Mouse (Mus musculus): ENCODE data around the gene Wdr72. TPM values are rescaled to one million over a fixed set of nuclear protein-coding genes. Genes with fewer than 3 reads are reported as not detected.

Gene Wdr72
- total RNA-seq (2017) = not detected in 3 replicates

DNA sequence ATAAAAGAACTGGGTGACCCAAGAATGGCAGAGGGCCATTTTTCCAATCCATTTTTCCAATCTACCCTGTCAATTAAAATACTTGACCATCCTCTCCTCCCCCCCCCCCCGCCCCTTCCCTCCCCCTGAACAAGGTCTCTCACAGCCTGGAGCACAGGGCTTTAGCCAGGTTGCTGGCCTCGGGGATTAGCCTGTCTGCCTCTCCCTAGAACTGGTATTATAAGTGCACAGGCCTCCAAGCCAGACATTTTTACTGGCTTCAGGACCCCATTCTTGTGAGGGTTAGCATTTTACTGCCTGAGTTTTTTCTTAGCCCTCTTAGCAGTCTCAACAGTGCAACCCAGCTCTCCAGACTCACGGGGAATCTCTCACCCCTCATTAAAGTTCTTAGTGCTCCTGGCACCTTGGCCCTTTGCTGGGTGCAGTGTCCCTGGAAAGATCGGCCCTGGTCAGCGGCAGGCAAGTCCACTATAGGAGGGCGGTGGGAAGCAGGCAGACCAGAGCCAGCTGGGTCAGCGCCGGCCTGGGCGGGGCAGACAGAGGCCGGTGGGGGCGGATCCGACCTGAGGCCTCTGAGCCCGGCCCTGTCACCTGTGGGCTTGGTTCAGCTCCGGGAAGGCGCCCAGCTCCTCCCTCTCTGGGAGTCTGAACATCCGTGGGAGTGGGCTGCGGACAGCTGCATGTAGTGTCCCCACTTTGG, at the start of gene Wdr72:
Gene Wdr72, plus strand, starts transcription at position 596 of the 700 bp plus-strand sequence.
- no peak for ATAC-seq (replicated peaks; ENCODE audit: insufficient number of reproducible peaks, low FRiP score, low TSS enrichment, poor library complexity, severe bottlenecking)

DNA sequence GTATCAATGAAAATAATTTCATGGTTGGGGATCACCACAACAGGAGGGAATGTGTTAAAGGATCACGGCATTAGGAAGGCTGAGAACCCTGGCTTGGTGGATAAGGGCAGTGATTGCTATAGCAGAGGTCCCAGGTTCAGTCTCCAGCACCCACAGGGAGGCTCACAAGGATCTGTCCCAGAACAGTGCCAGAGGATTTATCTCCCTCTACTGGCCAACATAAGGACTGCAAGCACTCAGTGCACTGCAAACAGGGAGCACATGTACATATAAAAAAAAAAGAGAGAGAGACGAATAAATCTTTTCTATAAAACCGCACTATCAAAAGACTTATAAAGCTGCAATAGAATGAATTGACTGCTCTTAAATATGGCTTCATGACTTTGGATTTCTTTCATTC, 43.9 kb upstream of the Wdr72 start:
- ATAC-seq (replicated peaks; ENCODE audit: insufficient number of reproducible peaks, low FRiP score, low TSS enrichment, poor library complexity, severe bottlenecking) = no peak

DNA sequence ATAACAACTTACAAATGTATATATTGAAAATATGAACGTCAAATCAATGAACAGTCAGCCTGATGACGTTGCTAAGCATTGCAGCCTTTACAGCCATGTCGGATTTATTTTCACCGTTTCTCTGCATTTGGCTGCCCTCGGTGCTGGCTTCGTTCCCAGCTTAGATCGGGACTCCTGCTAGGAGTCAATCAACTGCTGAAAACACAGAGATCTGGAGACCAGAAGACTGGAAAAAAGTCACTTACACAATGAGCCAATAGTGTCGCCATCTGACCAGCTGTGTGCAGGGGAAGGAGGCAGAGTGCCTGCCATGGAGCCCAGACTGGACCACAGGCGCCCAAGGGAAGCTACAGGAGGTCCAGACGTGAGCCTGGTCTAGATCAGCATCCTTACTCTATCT, 43.4 kb upstream of the Wdr72 start:
- no peak for ATAC-seq (replicated peaks; ENCODE audit: insufficient number of reproducible peaks, low FRiP score, low TSS enrichment, poor library complexity, severe bottlenecking)

DNA sequence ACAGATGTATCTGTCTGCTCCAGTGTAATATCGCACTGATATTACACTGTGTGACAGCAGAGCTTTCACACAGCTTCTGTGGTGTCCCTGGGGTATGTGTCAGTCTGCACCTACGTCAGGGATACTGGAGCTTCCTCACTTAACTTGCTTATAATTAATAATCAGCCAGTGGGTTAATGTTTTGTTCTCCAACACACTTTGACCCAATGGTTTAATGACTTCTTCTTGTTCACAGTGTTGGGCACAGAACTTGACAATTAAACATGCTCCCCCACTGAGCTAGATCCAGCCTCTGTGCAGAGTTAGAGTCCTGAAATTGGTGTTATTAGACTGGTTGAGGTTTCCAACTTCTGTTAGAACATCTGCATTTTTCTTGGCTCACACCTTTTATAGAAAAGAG, 34.2 kb upstream of the Wdr72 start:
- no peak for ATAC-seq (replicated peaks; ENCODE audit: insufficient number of reproducible peaks, low FRiP score, low TSS enrichment, poor library complexity, severe bottlenecking)

DNA sequence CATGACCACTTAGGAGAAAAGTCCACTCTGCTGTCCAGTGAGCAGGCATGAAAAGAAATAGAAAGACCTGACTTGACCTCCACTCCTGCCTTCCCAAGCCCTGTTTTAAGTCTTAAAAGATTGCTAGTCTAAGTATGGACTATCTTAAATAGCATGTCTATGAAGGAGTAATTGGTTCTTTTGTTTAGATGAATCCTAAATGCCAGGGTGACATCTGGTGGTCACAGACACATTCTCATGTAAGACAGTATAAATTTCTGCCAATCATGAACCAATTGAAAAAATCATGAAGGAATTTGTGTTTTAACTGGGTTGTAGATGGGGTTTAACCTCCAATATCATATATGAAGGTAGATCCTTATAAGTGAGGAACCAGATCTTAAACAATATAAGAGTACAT, 31.7 kb upstream of the Wdr72 start:
- ATAC-seq (replicated peaks; ENCODE audit: insufficient number of reproducible peaks, low FRiP score, low TSS enrichment, poor library complexity, severe bottlenecking) = no peak

DNA sequence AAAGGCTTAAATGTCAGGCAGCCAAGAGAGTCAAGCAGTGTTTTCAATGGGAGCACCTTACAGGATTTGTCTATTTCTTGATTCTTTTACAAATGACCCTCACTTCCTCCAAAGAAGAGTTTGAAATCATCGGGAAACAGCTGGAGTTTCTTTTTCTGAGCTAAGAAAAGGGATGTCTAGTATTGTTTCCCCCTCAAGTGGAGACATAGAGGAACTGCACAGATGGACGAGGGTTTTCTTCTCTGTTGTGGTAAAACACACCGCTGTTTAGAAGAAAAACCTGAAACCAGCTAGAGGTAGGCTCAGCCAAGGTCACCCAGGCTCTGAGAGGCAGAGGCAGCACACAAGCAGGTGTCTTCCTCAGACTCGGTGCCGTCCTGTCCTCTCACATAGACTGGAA, 29.9 kb upstream of the Wdr72 start:
- ATAC-seq (replicated peaks; ENCODE audit: insufficient number of reproducible peaks, low FRiP score, low TSS enrichment, poor library complexity, severe bottlenecking) = no peak

DNA sequence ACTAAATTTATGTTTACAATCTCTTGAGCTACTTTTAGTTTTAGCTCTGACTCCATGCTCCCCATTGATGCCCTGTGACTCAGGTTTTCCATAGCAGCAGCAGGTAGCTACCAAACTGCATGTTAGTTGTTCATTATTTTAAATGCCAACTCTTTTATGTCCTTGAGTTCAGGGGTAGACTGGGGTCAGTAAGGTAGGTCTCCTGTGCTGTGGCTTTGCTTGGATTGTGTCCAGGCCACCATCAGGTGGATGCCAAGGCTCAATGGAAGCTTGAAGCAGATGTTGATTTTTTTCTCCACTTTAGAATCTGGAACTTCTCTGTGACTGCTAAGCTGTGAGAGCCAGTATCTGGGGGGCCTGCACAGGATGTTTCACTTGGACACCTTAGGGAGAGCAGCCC, 8.6 kb upstream of the Wdr72 start:
- no peak for ATAC-seq (replicated peaks; ENCODE audit: insufficient number of reproducible peaks, low FRiP score, low TSS enrichment, poor library complexity, severe bottlenecking)

DNA sequence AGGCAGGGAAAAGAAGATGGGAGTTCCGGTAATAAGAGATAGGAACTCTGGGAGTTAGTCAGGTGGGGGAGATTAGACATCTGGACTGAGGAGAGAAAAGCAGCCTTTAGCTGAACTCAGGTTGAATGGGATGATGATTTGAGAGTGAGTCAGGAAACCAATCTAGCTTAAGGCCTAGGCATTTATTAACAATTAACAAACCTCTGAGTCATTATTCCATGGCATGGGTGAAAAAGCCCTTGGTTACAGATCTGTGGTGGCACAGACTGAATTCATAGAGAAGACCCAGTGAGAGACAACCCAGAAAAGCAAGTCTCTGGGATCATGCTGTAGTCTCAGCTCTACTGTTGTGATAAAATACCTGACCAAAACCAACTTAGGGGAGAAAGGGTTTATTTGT, 7.5 kb upstream of the Wdr72 start:
- ATAC-seq (replicated peaks; ENCODE audit: insufficient number of reproducible peaks, low FRiP score, low TSS enrichment, poor library complexity, severe bottlenecking) = no peak

DNA sequence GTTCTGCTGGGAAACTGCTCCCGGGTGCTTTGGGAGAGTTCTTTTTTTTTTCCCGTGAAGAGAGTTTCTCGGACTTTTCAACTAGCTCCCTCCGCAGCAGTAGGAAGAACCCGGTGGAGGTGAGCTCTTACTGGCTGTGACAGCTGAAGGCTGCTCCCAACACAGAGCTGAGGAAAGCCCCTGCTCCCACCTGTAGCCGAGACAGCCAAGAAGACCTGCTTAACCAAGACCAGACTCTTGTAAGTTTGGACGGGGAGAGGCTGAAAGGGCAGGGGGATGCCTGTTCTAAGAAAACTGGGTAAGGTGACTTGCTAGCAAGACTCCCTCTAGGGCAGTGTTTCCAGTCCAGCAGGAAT, 283 bp downstream of the Wdr72 start:
- ATAC-seq (replicated peaks; ENCODE audit: insufficient number of reproducible peaks, low FRiP score, low TSS enrichment, poor library complexity, severe bottlenecking) = no peak

DNA sequence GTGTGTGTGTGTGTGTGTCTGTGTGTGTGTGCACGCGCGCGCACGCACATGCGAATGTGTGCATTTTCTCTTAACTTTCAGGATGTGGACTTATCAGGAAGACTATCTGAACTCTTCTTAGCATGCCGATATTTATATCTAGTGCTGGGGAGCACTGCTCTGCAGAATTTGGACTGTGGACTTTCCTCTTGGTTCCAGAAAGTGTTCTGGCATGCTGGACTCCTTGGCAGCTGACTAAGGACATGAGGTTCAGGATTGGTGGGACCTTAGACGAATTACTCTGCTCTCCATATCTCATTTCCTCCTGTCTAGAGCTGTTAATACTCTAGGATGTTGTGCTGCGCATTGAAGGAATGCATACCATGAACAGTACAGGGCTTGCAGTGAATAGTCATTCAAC, 2.4 kb downstream of the Wdr72 start:
- ATAC-seq (replicated peaks; ENCODE audit: insufficient number of reproducible peaks, low FRiP score, low TSS enrichment, poor library complexity, severe bottlenecking) = no peak

DNA sequence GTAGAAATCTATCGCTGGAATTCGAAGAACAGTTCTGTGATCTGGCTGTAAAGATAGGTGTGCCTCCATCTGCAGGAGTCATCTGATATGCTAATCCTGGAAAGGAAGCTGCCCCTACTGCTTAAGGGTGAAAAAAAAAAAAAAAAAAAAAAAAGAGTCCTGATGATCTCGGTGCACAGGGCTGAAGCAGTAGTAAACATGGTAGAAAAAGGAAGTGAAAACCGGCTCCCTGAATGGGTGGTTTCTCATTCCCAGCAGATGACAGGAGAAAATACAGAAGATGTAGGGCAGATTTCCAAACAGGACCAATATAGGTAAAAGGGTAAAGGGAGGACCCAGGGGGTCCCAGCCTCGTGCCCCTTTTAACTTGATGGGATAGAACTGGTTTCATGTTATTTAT, 16.1 kb downstream of the Wdr72 start:
- ATAC-seq (replicated peaks; ENCODE audit: insufficient number of reproducible peaks, low FRiP score, low TSS enrichment, poor library complexity, severe bottlenecking) = no peak

DNA sequence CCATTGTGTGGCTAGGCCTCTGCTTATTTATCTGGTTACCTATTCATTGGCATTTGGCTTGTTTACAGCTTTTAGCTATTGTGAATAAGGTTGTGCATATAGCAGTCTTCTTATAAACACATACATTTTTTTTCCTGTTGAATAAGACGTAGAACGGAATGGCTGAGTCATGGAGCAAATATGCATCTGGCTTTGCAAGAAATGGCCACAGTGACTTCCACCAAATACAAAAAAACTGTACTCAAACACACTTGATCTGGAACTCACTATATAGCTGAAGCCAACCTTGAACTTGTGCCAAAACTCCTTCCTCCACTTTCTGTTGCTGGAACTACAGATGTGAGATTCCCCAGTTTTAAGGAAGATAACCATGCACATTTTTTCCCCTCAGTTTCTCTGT, 23.9 kb downstream of the Wdr72 start:
- ATAC-seq (replicated peaks; ENCODE audit: insufficient number of reproducible peaks, low FRiP score, low TSS enrichment, poor library complexity, severe bottlenecking) = no peak

DNA sequence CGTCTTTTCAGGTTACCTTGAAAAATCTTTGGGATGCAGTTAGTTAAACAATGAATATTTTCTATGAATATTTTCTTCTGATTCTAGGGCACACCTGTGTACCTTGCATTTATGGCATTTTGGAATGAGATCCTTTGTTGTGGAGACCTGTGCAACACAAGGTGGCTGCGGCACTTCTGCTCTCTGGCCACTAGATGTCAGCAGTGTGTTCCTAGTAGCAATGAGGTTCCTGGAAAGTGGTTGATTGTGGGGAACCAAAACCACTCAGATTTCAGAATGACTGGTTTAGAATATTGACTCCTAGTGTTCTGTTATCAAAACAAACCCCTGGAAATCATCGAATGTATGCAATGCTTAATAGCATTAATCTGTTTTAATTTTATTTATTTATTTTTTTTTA, 31.7 kb downstream of the Wdr72 start:
- ATAC-seq (replicated peaks; ENCODE audit: insufficient number of reproducible peaks, low FRiP score, low TSS enrichment, poor library complexity, severe bottlenecking) = 0 out of 2 replicates have a peak, but pooled peaks have one; percentile 50

DNA sequence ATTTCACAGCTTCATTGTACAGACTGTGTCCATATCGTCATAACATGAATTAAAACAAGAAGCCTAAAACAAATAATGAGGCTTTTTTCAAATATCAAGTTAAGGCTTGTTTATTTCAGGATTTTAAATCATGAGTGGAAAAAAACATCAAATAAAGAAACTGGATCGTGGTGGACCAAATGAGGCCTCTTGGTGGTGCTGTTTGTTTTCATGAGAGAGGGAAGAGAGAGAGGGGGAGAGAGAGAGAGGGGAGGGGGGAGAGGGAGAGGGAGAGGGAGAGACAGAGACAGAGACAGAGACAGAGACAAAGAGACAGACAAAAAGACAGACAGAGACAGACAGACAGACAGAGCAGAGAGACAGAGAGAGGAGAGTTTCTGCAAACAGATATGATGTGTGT, 32.5 kb downstream of the Wdr72 start:
- ATAC-seq (replicated peaks; ENCODE audit: insufficient number of reproducible peaks, low FRiP score, low TSS enrichment, poor library complexity, severe bottlenecking) = no peak

DNA sequence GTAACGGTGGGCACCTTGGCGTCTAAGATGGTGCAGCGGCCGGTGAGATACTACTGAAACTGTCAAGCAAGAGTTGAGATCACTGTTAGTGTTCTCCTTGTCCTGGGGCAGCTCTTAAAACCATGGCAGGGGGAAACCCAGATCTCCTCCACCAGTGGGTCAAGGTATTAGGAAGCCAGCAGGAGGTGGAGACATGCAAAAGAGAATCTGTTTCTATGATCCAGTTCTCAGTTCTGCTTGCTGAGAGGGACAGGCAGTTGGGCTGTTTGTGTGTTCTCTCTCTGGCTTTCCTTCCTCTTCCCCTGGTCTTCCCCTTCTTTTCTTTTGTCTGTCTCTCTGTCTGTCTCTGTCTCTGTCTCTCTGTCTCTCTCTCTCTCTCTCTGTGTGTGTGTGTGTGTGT, 35.0 kb downstream of the Wdr72 start:
- no peak for ATAC-seq (replicated peaks; ENCODE audit: insufficient number of reproducible peaks, low FRiP score, low TSS enrichment, poor library complexity, severe bottlenecking)

DNA sequence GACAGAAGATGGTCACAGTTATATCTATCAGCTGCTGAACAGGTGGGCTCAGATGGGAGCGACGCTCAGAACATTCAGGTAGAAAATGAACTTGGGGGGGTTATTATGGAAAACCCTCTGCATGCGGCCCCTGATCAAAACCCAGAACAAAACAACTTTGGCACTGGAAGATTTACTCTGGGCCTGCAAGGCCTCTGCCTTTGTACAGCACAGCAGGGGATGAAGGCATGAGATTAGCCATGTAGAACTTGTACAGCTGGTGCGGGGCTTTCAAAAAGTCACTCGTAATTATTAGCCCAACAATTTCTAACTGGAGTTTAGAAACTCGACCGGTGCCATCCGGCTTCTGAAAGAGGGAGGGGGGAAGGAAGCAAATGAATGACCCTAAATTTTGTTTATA, 38.1 kb downstream of the Wdr72 start:
- ATAC-seq (replicated peaks; ENCODE audit: insufficient number of reproducible peaks, low FRiP score, low TSS enrichment, poor library complexity, severe bottlenecking) = no peak

DNA sequence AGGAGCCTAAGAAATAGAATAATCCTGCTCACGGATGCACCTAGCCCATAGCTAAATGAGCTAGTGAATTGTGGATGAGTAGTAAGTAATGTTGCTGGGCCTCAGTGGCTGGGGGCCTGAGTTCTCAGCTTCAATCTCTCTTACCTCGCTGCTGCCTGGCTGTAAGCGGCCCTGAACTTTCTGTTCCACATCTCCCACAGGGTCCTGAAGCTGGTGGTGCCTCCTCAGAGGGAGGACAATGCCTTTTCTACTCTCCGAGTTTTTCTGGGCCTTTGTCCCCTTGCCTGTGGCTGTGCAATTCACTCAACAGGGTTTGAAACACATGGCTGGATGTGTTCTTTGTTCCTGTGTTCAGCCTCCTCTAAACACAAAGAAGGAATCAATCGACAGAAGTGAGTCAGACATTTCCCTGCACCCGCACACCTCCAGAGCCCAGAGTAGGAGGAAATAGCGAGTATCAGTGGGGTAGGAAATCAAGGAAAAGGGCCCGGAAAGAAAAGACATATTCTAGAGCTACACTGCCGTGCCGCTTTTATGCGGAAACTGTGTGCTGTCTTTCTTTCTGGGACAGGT, 50.3 kb downstream of the Wdr72 start:
- ATAC-seq (replicated peaks; ENCODE audit: insufficient number of reproducible peaks, low FRiP score, low TSS enrichment, poor library complexity, severe bottlenecking) = no peak

DNA sequence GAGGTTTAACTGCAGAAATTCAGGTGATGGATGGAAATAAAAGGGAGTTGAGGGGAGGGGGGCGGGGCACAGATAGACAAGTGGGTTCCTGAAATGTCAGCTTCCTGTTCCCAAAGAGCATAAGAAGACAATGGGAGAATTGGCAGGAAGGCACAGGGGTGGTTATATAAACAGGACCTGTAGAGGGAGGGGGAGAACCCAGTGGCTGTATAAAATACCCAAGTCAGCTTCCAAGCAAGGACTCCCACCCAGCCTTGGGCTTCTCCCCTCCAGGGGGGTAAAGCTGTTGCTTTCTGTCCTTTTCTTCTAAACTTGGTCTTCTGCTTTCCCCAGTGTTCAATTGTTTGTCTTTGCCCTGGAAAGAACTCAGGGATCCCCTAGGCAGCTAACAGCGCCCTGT, 55.5 kb downstream of the Wdr72 start:
- no peak for ATAC-seq (replicated peaks; ENCODE audit: insufficient number of reproducible peaks, low FRiP score, low TSS enrichment, poor library complexity, severe bottlenecking)

DNA sequence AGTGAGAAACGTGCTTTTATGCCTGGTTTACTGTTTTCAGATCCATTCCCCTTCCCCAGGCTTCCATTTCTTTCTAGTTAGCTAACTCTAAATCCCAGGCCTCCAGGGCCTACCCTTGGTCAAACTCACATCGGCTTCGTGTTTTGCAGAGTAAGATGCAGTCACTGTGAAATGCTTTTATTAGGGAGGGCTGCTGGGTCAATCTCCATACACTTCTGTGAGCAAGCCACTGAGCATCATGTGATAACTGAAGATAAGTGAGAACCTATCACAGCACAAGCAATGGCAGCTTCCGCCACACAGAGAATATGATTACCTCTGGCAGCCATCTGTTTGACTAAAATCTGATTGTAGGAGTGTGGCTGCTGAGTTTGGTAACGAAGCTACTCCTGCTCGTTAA, 59.7 kb downstream of the Wdr72 start:
- ATAC-seq (replicated peaks; ENCODE audit: insufficient number of reproducible peaks, low FRiP score, low TSS enrichment, poor library complexity, severe bottlenecking) = no peak

DNA sequence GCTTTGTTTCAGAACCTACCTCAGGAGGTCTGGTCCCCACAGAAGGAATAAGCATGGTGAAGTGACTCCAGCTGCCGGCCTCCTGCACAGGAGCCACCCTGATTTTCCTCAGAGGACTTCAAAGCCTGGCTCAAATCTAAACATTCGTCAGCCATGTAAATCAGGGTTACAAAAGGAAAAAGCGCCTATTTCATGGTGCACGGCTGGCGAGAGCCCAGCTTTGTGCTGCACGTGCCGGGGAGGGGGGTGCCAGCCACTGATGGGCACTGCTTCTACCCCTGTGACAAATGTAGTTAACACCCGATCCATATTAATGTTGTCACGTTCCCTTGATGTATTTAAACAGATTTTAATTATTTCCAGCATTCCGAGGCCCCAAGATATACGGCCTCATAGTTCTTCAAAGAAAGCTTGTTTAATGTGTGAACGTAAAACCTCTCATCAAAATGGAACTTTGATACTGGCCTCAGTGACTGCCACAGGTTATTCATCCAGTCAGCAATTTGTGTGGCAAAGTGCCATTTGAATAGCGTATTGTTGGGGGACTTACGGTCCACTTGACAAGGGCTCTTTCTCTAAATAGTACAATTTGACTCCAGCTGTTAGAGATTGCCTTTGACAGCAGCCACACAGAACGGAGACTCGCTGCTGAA, 76.7 kb downstream of the Wdr72 start:
- no peak for ATAC-seq (replicated peaks; ENCODE audit: insufficient number of reproducible peaks, low FRiP score, low TSS enrichment, poor library complexity, severe bottlenecking)
